ENCODE assay signal across 8 mouse cellular contexts in the genomic region with DNA sequence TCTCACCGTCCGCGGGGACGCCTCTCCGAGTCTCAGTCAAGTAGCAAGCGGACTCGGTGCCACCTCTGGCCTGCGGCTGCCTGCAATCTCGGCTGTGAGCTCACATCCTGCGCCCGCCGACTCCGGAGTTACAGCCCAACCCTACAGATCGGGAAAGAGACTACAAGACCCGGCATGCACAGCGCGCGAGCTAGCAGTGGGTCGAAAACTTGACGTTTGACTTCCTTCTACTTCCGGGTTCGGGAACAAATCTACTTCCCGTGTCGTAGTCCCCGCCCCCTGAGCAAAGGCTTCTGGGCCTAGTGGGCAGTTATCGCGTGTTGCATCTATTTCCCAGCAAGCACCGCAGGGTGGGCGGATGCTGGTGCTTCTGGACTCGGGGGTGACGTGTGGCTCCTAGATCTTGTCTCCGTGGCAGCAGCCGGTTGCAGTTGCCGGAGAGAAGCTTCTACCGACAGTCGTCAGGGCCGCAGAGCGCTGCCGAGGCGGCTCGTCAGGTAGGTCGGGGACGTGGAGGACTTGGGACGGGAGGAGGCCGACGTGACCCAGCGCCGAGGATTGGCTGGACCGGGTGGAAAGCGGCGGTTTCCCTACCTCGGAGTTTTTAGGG. TPM values are rescaled to one million over a fixed set of nuclear protein-coding genes. Genes with fewer than 3 reads are reported as not detected.
DNase-seq lines count a peak whose midpoint lies in the region; ATAC-seq and TF ChIP-seq lines count a peak whose summit lies in the region.

A gene (minus strand): TSS at position 253 of the 610 bp plus-strand sequence.
A gene (plus strand): TSS at position 282 of the 610 bp plus-strand sequence.

- H3K27me3 ChIP-seq in Patski: no peaks in the 10 kb centered on the region
- H3K27me3 ChIP-seq in hindbrain, embryonic 13.5 days: no peaks in the 10 kb centered on the region

- peak; percentile 92 for ATAC-seq in Patski
- ATAC-seq in hindbrain, embryonic 13.5 days (ENCODE audit: low FRiP score): peak; percentile 98

- no peaks in the 10 kb centered on the region for H3K9me3 ChIP-seq in hindbrain, embryonic 13.5 days

- peaks cover 30% of the 10 kb centered on the region for H3K36me3 ChIP-seq in hindbrain, embryonic 13.5 days

- peak within 1 kb of the TSS; percentile 95 for H3K27ac ChIP-seq in hindbrain, embryonic 13.5 days

- no peak for TF ChIP-seq CTCF in Patski (IDR thresholded peaks at IDR 0.05)

- H3K9ac ChIP-seq in hindbrain, embryonic 13.5 days: peak within 1 kb of the TSS; percentile 89

- H3K4me1 ChIP-seq in hindbrain, embryonic 13.5 days (replicated peaks): peaks cover 33% of the 10 kb centered on the region

- peak within 1 kb of the TSS; percentile 73 for H3K4me3 ChIP-seq in hindbrain, embryonic 13.5 days

- CTCF ChIA-PET in Patski (lab: Charles Lee): interaction anchor here (1.6 to 1.7 kb wide), 2 partner anchors 11 to 14 kb away, joined by 6 to 10 read pairs; no protein-coding TSS in a partner anchor

- peak; percentile 94 for DNase-seq in Patski (ENCODE audit: low read depth, low spot score)
- peak; percentile 97 for DNase-seq in cerebellum, postnatal 14 days
- peak; percentile 96 to 98 for DNase-seq in frontal cortex, postnatal 14 days (ENCODE audit: low spot score in 2 of 2)
- DNase-seq in layer of hippocampus, postnatal 25 days (ENCODE audit: extremely low spot score in 1 of 2, low spot score in 1 of 2): peak; percentile 84 to 85
- peak; percentile 100 for DNase-seq in lung, postnatal 25 days (ENCODE audit: low spot score)
- DNase-seq in retina, embryonic 14.5 days (ENCODE audit: low spot score): peak; percentile 99
- peak; percentile 97 for DNase-seq in thymus, postnatal 4 days

- POLR2A ChIA-PET in Patski (lab: Charles Lee): interaction anchor here (0.9 kb wide), 1 partner anchor 10 kb away, joined by 3 read pairs; no protein-coding TSS in a partner anchor

- in situ Hi-C loops in Patski (cut with MboI; ENCODE audit: low pct_unique_long_range_greater_than_20kb): no loop called here

- H3K4me2 ChIP-seq in hindbrain, embryonic 13.5 days: peak within 1 kb of the TSS; percentile 86

- WGBS in hindbrain, embryonic 13.5 days: under 1% methylated on average over 52 of the region's 52 CpGs

RNA-seq across cellular contexts. Expression of the first gene that starts in this region (rescaled TPM):
- 68.3 TPM for polyA plus RNA-seq in Patski (2021)
- 51.9 and 52.4 TPM in 2 replicates for polyA plus RNA-seq in hindbrain, embryonic 13.5 days (2015; fragmentation: Nextera tagmentation; extraction: Ambion mirVana)
- 10 to 100 TPM; 34.7 to 35.5 TPM for total RNA-seq in layer of hippocampus, postnatal 25 days (2021)

RNA-seq across cellular contexts. Expression of the second gene that starts in this region (rescaled TPM):
- 77.8 TPM for polyA plus RNA-seq in Patski (2021)
- polyA plus RNA-seq in hindbrain, embryonic 13.5 days (2015; fragmentation: Nextera tagmentation; extraction: Ambion mirVana): 118 and 124 TPM in 2 replicates
- 10 to 100 TPM; 80.0 to 83.0 TPM for total RNA-seq in layer of hippocampus, postnatal 25 days (2021)

Comparison
In these comparisons a context has a peak if more than half of its experiments do, and no peak if none do; other contexts are left out.
1. Peak in every context shown above with its lines: DNase-seq, ATAC-seq, H3K4me3 ChIP-seq and H3K27ac ChIP-seq.